Mouse (Mus musculus): ENCODE data around the gene Anp32b. TPM values are rescaled to one million over a fixed set of nuclear protein-coding genes. Genes with fewer than 3 reads are reported as not detected.

Gene Anp32b
- total and polyA plus RNA-seq, 3 experiments: 41.1 to 547 TPM; not detected in 1

GRCm38 (mm10) chr4:46417491-46417890, 33.2 kb upstream of the Anp32b start:
- Histone ChIP-seq H3K27me3 (ENCODE audit: control insufficient read depth in 1 of 2, insufficient read depth in 2 of 2, low read length in 2 of 2) (no peaks in the 10 kb centered on the region), H3K36me3 (ENCODE audit: control insufficient read depth in 1 of 2, insufficient read depth in 2 of 2, low read length in 2 of 2) (no peaks in the 10 kb centered on the region; a peak in 1 of 4 replicates), H3K9ac (ENCODE audit: control insufficient read depth, low read depth, low read length, poor library complexity, severe bottlenecking) (no peak overlapping the region), H3K79me2 (ENCODE audit: control insufficient read depth, insufficient read depth, low read length, poor library complexity) (no peaks in the 10 kb centered on the region), H3K9me3 (replicated peaks; ENCODE audit: insufficient read depth, low read length) (no peaks in the 10 kb centered on the region), H3K4me1 (ENCODE audit: control insufficient read depth in 1 of 2, insufficient read depth in 2 of 2, low read length in 2 of 2) (peaks cover 0 to 16% of the 10 kb centered on the region in 2 experiments; a peak in 2 of 4 replicates), H3K27ac (ENCODE audit: control insufficient read depth, low read depth, low read length) (no peak overlapping the region), H3K4me3 (ENCODE audit: control insufficient read depth in 1 of 2, insufficient read depth in 1 of 2, low read depth in 2 of 2, low read length in 2 of 2) (no peak overlapping the region)
- TF ChIP-seq ZNF384 (IDR thresholded peaks at IDR 0.05; ENCODE audit: low read depth, low read length) (no peak), RCOR1 (IDR thresholded peaks at IDR 0.05; ENCODE audit: low read depth, low read length) (no peak), TBP (IDR thresholded peaks at IDR 0.05; ENCODE audit: low read depth, low read length) (no peak), CTCF (IDR thresholded peaks at IDR 0.05 in 2 of 3, conservative IDR thresholded peaks at IDR 0.05 in 1 of 3; ENCODE audit: control insufficient read depth in 1 of 3, insufficient read depth in 1 of 3, low read depth in 2 of 3, low read length in 3 of 3, poor library complexity in 1 of 3, severe bottlenecking in 1 of 3) (peak in 2 of 3 experiments; percentile 18 to 23; a peak in 3 of 6 replicates)
- peak; percentile 28 for DNase-seq (ENCODE audit: low read depth, low spot score)

GRCm38 (mm10) chr4:46418851-46419250, 31.9 kb upstream of the Anp32b start:
- no peaks in the 10 kb centered on the region for H3K9me3 ChIP-seq (replicated peaks; ENCODE audit: insufficient read depth, low read length)
- TF ChIP-seq POLR2AphosphoS2 (IDR thresholded peaks at IDR 0.05; ENCODE audit: low read length) (no peak), RCOR1 (IDR thresholded peaks at IDR 0.05; ENCODE audit: low read depth, low read length) (no peak), MXI1 (IDR thresholded peaks at IDR 0.05; ENCODE audit: low read depth, low read length) (no peak), GATA1 (IDR thresholded peaks at IDR 0.05; ENCODE audit: low read depth, low read length) (no peak), USF1 (IDR thresholded peaks at IDR 0.05; ENCODE audit: low read depth, low read length) (no peak), ETS1 (IDR thresholded peaks at IDR 0.05; ENCODE audit: low read depth, low read length) (no peak), KAT2A (conservative IDR thresholded peaks at IDR 0.05; ENCODE audit: low read depth, low read length) (no peak), RAD21 (IDR thresholded peaks at IDR 0.05; ENCODE audit: low read depth, low read length) (no peak), UBTF (IDR thresholded peaks at IDR 0.05; ENCODE audit: borderline replicate concordance, insufficient read depth, low read depth, low read length) (no peak), E2F4 (IDR thresholded peaks at IDR 0.05; ENCODE audit: borderline replicate concordance, low read depth, low read length) (no peak), GABPA (IDR thresholded peaks at IDR 0.05; ENCODE audit: low read depth, low read length) (no peak), POLR2A (IDR thresholded peaks at IDR 0.05; ENCODE audit: control insufficient read depth in 1 of 2, insufficient read depth in 1 of 2, low read depth in 1 of 2, low read length in 2 of 2, poor library complexity in 1 of 2) (no peak), MAX (IDR thresholded peaks at IDR 0.05; ENCODE audit: low read length) (no peak), HCFC1 (IDR thresholded peaks at IDR 0.05; ENCODE audit: low read depth, low read length) (no peak), CTCF (IDR thresholded peaks at IDR 0.05 in 2 of 3, conservative IDR thresholded peaks at IDR 0.05 in 1 of 3; ENCODE audit: control insufficient read depth in 1 of 3, insufficient read depth in 1 of 3, low read depth in 2 of 3, low read length in 3 of 3, poor library complexity in 1 of 3, severe bottlenecking in 1 of 3) (no peak)
- no peaks in the 10 kb centered on the region; a peak in 1 of 4 replicates for H3K27me3 ChIP-seq (ENCODE audit: control insufficient read depth in 1 of 2, insufficient read depth in 2 of 2, low read length in 2 of 2)
- no peak for DNase-seq (ENCODE audit: low read depth, low spot score)
- H3K9ac ChIP-seq (ENCODE audit: control insufficient read depth, low read depth, low read length, poor library complexity, severe bottlenecking): peak overlapping the region; percentile 9; the same call in 1 of the 2 replicates
- H3K79me2 ChIP-seq (ENCODE audit: control insufficient read depth, insufficient read depth, low read length, poor library complexity): no peaks in the 10 kb centered on the region
- H3K36me3 ChIP-seq (ENCODE audit: control insufficient read depth in 1 of 2, insufficient read depth in 2 of 2, low read length in 2 of 2): no peaks in the 10 kb centered on the region; a peak in 1 of 4 replicates
- no peak overlapping the region for H3K4me3 ChIP-seq (ENCODE audit: control insufficient read depth in 1 of 2, insufficient read depth in 1 of 2, low read depth in 2 of 2, low read length in 2 of 2)
- peaks cover 0 to 12% of the 10 kb centered on the region in 2 experiments; a peak in 2 of 4 replicates for H3K4me1 ChIP-seq (ENCODE audit: control insufficient read depth in 1 of 2, insufficient read depth in 2 of 2, low read length in 2 of 2)
- H3K27ac ChIP-seq (ENCODE audit: control insufficient read depth, low read depth, low read length): peak overlapping the region; percentile 37; the same call in 1 of the 2 replicates
